Mouse (Mus musculus) adrenal gland, adult 10 weeks (tissue): ENCODE results near the gene Cldn34c2. TPM values are rescaled to one million over a fixed set of nuclear protein-coding genes. Genes with fewer than 3 reads are reported as not detected.

Source experiments
- polyA plus RNA-seq: library from polyadenylated mRNA; stranded (reverse); fragments of 350-450 nt; fragmentation: Illumina TruSeq; extraction: RNeasy Lipid Tissue Mini Kit (QIAGEN cat#74804); gene quantifications from one replicate; pipeline ENCODE4 v1.2.3, GENCODE M21; 2014; ENCODE audit warnings: low read depth, low replicate concordance

Gene Cldn34c2
- not detected for polyA plus RNA-seq

DNA sequence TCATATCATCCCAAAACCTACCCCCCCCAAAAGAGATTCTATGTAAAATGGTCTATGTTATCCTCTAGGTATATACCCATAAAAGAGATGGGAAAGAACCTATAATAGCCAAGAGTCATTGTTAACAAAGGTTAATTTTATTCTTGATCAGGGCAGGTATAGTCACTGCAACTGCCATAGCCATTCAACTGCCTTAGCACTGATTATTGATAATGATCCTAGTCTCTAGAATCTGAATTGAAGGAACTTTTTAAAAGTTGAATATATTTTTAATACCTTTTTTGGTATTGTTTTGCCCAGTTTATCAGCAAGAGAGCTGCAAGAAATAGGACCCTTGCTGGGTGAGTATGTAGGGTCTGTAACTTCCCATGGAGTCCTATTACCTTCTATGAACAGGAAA lies at the start of gene Cldn34c2:
Gene Cldn34c2 (plus strand): TSS at position 301 of the 400 bp plus-strand sequence.

Other genes with a start within 250 kb of the Cldn34c2 start
- gene Gm17467, start 123.1 kb downstream of the Cldn34c2 start, polyA plus RNA-seq = not detected
- not detected for gene Cldn34c3, start 212.0 kb downstream of the Cldn34c2 start, polyA plus RNA-seq